Mouse (Mus musculus) lung, postnatal 0 days (tissue): ENCODE measurements at regions not wholly inside any gene's neighbourhood (a gene's known extent, or its start where the extent isn't known, plus 50 kb on each side); places are given as distances from the start of the nearest gene placed in this dataset.

Experiments used
- CTCF ChIP-seq: IDR thresholded peaks from 2 replicates; pipeline ENCODE4 v1.5.1; 2016; ENCODE audit warnings: antibody characterized with exemption, mild to moderate bottlenecking
- EP300 ChIP-seq: IDR thresholded peaks from 2 replicates; pipeline ENCODE4 v1.6.1; 2016; ENCODE audit warnings: antibody characterized with exemption, mild to moderate bottlenecking, control low read depth

DNA sequence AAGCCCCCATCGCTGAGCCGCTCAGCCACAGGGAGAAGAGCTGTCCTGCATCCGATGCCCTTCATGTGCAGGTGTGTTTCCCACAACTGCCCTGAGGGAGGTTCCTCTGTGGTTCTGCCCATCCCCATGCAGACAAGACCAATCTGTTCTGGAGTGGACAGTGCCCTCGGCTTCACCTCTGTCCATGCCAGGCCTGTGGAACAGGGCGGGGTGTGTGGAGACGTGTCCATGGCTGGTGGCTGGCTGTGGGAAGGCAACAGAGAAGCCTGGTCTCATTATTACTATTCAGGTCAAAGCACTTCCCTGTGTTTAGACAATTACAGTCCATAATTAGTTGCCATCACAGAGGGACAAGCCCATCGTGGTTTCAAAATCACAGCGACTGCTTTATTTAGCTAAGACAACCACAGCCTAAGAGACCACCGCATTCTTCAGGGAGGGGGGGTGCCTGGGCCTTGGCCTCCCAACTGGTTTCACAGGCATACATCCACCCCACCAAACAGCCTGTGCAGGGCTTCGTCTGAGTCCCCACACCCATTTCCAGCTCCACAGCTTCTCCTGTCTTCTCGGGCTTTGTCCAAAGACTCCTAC, 97.7 kb downstream of the Rplp1 start:
- no peak for TF ChIP-seq EP300
- TF ChIP-seq CTCF, result no peak
